Mouse (Mus musculus) frontal cortex, adult 2 months (tissue): Measurements from ENCODE around the gene Elk4. TPM values are rescaled to one million over a fixed set of nuclear protein-coding genes. Genes with fewer than 3 reads are reported as not detected.

ENCODE experiments used
- DNase-seq, 2 experiments: peaks; one replicate each; pipeline ENCODE4 v3.0.0; 2022; ENCODE audit warnings: low spot score in 1 of 2; ENCODE audit errors: extremely low spot score in 1 of 2
- polyA plus RNA-seq: library from polyadenylated mRNA; depleted of rRNA; stranded (reverse); fragments of >200 nt; gene quantifications from 2 replicates; pipeline ENCODE4 v1.2.3, GENCODE M21; 2012

Elk4 gene
- polyA plus RNA-seq, 1 experiment, result 23.2 TPM

DNA sequence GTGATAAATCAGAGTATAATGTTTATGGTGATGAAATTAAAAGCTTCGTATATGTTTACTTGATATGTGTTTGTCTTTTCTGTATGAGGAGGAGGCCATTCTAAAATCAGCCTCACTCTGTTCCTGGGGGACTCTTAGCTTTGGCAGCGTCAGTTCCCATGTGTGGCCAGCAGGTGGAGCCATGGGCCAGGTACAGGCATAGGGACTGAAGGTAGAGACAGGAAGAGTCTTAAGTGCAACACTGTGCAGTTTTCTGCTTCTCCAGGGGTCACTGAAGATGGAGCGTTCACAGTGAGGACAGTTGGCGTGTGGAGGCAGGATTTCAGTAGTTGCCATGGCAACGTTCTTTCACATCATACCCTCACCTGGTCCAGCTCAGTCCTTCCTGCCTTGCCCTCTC is 24.5 kb upstream of the Elk4 start:
- DNase-seq, result peak; percentile 20 to 92

DNA sequence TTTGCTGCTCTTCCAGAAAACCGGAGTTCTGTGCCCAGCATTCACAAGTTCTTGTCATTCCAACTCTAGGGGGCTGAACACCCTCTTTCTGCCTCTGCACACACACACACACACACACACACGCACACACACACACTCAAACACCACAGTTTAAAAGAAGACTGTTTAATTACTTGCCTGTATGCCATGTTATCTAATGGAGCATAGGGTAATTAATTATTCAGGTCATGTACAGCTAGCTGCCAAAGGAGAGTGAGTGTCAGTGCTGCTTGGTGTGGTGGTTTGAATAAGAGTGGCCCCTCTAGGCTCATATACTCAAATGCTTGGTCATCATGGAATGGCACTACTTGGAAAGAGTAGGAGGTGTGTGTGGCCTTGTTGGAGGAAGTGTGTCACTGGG is 23.6 kb upstream of the Elk4 start:
- DNase-seq, result no peak

DNA sequence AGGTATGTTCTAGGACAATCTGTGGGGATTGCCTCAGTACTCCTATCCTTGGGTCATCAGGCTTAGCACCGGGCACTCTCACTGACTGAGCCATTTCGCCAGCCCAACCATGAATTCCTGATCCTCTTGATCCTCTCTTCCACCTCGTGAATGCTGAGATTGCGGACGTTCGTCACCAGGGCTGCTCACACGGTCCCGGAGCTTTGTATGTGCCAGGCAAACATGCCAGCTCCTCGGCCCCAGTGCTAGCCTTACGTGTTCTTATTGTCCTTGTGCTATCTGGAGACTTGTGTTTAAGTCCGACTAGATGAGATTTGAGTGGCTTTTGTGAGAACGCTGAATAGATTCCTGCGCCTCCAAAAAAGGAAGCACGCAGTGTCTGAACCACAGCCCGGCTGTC is 20.0 kb upstream of the Elk4 start:
- no peak for DNase-seq

DNA sequence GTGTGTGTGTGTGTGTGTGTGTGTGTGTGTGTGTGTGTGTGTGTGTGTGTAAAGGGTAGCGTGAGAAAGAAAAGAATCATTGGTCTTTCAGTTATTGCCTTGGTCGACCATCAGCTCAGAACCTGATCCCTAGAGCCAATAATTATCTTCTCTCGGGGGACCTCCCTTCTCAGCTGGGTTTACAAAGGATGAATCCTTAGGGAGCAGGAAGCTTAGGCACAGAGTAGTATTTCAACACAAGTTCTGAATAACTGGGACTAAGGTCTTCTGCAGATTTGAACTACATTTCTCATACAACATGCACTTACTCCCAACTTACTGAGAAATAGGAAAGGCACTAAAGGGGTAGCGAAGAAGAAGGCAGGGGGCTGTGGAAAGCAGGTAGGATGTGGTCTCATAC is 17.9 kb upstream of the Elk4 start:
- DNase-seq, result no peak

DNA sequence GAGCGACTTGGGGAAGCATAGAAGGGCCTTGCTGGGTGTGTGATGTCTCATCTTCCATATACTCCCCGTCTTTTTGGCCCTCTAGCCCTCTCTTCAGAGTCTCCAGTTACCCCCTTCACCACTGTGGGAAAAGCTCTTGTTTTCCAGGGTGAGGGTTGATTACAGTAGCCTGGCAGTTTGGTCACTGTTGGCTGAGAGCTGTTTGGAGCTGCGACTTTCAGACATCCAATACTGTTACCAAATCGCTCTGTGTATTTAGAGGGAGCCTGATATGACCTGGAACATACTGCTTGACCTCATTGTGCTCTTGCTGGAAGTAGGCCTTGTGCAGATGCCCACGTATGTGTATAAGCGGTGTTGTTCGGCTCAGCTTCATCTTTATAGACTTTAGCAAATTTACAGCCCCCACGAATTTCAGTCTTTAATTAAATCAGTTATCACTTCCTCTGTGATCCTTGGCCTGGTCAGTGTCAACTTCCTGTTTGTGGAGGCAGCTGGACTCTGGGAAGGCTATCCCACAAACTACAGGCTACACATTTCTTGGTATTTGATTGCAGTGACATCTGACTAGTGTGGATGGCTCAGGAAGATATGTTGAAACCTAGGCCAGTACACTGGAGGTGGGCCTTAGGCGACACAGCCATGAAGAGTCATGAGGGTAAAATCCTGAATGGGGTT is 17.2 kb upstream of the Elk4 start:
- no peak for DNase-seq

DNA sequence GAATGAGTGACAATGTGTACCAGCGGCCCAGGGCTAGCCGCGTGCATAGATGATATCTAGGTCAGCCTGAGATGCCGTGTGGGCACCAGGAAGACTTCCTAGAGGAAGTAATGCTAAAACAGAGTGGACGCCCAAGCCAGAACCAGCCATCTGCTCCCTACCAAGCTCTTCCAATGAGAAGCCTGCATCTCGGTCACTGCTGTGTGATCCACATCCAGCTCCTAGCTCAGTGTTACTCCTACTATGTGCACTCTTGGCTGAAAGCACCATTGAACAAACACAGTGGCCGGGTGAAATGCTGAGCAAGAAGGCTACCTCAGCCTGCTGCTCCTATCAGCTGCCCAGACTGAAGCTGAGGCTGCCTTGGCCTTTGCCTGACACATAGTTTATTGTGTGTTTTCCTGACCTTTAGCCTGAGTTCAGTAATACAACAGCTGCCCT is 14.8 kb upstream of the Elk4 start:
- DNase-seq, result no peak

DNA sequence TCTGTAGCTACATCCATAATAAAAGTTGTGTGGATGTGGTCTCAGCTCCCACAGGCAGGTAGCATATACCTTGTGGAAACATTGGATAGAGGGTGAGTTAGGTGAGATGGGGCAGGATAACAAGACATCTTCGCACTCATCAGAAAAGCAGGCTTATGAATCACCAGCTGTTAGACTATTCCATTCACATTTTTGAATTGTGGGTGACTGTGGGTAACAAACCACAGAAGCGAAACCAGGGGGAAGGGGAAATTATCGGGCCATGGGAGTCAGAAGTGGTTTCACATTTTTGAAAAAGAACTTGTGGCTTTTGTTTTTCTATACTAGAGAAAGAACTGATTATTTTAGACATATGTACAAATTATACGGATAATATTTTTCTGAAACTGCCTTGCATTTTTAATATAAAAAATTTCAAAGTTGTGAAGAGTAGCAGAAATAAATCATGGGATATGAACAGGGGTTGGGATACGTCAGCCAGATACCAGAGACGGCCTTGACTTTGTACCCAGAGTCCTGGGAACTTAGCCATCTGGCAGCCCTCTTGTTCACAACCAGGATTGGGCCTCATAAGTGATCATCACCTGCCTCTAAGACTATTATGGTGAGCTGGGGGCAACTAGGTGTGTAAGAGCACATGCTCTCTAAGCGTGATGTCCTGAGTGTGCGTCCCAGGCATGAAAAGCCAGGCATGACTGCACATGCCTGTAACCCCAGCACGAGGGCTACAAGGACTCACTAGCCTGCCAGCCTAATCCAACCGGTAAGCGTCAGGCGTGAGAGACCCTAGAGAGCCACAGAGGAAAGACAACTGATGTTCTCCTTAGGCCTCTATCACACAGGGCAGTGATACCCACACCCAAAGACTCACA is 14.0 kb upstream of the Elk4 start:
- no peak for DNase-seq

DNA sequence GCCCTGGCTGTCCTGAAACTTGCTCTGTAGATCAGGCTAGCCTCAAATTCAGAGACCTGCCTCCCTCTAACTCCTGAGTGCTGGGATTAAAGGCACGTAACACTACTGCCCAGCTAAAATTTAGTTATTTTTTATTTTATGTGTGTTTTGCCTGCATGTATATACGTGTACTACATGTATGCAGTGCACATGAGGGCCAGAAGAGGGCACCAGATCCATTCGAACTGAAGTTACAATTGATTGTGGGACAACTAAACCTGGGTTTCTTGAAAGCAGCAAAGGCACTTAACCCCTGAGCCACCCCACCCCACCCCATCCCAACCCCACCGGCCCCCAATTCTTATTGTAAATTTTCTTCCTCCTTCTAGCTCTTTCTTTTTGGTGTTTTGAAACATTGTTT is 12.3 kb upstream of the Elk4 start:
- peak in 1 of 2 experiments; percentile 76 for DNase-seq

DNA sequence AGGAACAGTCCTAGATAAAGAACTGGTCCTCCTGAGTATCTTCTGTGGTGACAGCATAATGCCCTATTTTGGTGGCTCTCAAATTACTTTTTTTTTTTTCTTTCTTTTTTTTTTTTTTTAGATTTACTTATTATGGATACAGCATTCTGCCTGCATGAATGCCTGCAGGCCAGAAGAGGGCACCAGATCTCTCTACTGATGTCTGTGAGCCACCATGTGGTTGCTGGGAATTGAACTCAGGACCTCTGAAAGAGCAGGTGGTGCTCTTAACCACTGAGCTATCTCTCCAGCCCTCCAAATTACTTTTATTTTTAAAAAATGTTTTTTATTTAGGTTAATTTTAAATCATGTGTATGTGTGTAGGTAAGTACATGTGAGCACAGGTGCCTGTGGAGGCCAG is 6.9 kb upstream of the Elk4 start:
- no peak for DNase-seq

DNA sequence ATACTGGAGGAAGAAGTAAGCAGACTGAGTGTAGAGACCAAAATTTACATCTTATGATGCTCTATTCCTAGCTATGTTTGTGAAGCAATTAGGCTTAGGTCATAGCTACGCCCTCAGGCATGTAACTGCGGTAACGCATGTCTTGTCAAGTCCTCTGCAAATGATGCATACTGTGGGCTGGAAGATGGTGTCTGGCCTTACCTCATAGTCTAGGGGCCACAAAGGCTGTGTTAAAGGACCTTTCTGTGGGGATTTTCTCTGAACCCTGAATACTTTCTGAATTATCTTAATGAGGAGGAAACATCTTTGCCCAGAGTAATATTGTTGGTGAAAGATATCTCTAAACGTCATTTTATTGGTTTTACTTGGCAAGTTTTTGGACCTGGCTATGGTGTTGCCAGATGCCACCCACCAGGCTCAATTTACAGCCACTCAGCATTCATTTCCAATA is 5.5 kb upstream of the Elk4 start:
- no peak for DNase-seq

DNA sequence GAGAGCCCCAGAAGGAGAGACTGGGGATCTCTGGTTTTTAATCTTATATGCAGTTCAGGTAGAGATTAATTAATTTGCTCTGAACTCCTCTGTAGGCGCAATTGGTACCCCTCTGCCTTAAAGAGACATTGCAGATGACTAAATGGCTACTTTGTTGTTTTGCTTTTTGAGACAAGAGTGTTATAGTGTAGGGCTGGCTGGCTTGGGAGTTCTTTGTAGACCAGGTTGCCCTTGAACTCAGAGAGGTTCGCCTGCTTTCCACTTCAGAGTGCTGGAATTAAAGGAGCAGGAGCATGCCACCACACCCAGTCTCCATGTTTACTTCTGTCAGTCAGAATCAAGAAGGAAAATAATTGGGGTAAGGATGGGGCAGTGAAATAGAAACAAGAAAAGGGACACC is 4.3 kb upstream of the Elk4 start:
- no peak for DNase-seq

DNA sequence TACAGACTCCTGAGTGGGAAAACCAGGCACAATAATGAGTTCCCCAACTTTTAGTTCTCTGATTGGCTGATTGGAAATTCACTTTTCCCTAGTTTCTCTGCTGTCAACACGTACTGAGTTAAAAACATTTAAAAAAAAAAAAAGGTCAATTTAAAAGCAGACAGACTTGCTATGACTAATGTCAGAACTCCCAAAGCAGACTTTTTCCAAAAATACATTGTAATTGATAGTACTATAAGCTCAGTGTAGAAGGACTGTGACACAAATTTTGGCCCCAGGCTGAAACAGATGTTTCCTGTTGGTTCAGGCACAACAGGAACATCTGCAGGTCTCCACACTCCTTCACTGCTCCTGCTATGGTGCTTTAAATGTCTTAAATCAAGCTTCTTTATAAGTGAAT is 3.6 kb upstream of the Elk4 start:
- DNase-seq, result no peak

DNA sequence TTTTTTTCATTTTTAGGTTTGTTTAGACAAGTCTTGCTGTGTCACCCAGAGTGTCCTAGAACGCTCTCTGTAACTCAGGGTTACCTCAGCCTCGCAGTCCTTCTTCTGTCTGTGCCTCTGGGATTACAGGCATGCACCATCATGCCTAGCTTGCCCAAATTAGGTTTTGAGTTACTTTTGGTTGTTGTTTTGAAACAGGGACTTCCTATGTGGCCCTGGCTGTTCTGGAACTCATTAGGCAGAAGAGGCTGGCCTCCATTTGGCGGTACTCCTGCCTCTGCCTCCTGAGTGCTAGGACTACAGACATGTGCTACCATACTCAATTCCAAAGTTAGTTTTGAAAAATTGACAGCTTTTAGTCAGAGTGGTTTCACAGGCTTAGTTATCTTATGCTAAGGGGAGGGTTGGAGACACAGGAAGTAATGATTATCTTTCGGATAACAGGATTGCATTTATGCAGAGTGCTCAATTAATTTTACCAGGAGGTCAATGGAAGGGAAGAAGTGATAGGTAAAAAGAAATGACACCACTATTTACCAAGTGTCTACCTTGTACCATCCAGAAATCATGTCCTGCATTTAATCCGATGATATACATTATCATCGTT is 2.7 kb upstream of the Elk4 start:
- DNase-seq, result no peak

DNA sequence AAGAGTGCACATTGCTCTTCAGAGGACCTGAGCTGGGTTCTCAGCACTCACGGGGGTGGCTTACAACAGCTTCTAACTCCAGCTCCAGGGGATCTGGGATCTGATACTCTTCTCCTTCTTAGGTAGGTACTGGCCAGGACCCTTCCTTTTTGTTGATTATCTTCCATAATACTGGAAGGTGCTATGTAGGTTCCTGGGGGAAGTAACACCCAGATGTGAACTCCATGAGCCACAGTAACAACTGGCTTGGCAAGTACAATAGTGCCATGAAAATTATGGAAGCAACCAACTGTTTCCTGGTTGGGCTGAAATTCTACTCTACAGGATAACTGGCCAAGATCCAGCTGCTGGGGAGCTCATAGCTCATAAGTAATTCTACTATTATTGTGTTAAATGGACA is 1.9 kb upstream of the Elk4 start:
- no peak for DNase-seq

DNA sequence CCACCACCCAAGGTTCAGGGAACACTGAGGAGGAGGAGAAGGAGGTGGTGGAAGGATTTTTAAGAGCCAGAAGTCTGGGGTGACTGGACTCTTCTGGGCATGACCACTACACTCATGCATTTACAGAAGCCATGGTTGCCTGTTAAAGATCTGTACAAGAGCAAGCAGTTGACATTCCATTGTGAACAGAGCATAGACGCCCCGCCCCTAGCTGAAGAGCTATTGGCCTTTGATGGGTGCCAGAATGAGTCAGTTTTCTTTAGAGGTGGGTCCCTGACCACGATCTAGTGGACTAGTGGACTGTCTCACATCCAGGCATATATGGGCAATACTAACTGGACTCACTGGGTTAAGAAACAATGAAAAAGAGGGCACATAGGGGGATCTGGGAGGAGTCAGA is 1.4 kb upstream of the Elk4 start:
- DNase-seq, result no peak

DNA sequence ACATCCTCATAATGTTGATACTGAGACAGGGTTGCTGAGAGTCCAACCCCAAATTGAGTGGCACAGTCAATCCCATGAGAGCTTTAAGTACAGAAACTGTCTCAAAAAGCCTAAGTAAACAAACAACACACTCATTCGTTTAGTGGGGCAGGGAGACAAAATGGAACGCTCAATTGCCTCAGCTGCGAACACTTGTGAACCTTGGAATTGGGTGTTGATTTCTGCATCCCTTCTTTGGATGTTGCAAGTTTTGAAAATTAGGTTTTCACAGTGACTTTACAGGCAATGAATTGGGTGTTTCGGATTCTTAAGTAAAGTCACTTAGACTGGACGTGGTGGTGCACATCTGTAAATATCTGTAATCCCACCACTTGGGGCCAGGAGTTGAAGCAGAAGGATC is 686 bp upstream of the Elk4 start:
- DNase-seq, result no peak

DNA sequence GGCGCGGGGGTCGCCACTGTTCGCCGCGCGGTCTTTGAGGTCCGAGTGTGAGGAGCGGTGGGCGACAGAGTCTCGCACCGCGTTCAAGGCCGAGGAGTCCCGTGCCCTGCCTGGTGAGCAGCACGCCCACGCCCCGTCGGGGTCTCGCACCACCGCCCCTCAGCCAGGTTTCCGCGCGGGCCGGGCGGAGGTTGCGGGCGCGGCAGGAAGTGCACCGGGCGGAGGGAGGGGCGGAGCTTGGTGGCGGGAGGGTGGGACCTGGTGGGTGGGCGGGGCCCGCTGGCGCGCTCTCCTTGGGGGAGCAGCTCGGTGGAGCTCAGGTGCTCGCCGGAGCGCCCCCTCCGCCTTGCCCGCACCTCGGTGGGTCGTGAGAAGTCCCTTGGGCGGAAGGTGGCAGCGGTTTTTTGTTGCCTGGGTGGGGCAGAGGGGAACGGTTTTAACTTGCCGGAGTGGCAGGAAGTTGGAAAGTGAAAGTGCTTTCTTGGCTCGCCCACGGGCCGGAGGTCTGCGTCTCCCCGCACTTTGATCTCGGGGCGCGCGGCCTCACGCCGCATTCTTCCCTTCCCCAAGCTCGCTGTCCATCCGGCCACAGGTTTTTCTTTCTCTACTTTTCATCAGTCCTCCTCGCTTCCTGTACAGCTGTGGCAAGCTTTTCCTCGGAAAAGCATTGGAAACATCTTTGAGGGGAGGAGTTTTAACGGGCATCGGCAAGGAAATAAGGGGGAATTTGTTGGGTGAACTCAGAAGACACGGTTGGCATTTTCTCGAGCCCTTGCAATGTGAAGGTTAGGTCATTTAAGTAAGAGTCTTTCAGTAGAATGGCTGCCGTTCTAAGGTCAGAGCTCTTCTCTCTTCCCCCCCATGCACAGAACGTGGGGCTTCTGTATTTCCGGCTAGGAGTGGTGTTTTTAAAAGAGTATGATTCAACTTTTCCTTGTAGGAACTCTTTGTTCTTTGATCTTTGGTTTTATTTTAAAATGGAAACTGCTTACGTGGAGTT is 721 bp downstream of the Elk4 start:
- peak in 1 of 2 experiments; percentile 78 for DNase-seq

DNA sequence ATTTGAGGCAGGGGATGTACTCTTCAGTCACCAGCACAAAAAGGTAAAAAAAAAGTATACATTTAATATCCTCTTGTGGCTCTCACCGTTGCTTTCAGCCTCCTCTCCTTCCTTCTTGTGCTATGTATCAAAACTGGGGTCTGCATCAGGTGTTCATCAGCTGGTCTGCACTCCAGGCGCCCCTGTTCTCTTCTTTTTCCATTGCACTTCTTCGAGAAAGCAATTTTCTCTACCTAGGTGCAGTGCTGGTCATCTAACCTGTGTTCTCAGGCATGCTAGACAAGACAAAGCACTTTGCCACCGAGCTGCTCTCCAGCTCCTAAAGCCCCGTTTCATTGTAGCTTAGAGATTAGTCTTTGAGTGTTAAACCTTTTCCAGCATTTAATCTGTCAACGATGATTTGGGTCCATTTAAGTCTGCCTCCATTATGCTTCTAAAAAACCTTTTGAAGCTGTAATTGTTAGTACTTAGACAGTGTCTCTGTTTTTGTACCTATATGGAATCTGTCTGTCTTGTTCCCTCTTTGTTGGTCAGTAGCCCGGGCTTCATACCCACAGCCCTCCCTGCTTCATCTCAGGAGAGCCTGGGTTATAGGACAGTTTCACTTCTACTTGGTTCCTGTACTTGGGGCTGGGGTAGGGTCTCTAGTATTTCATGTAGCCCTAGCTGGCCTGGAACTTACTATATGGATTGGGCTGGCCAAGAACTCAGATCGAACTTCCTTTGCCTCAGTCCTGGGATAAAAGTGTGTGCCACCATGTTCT is 1.7 kb downstream of the Elk4 start:
- DNase-seq, result no peak

DNA sequence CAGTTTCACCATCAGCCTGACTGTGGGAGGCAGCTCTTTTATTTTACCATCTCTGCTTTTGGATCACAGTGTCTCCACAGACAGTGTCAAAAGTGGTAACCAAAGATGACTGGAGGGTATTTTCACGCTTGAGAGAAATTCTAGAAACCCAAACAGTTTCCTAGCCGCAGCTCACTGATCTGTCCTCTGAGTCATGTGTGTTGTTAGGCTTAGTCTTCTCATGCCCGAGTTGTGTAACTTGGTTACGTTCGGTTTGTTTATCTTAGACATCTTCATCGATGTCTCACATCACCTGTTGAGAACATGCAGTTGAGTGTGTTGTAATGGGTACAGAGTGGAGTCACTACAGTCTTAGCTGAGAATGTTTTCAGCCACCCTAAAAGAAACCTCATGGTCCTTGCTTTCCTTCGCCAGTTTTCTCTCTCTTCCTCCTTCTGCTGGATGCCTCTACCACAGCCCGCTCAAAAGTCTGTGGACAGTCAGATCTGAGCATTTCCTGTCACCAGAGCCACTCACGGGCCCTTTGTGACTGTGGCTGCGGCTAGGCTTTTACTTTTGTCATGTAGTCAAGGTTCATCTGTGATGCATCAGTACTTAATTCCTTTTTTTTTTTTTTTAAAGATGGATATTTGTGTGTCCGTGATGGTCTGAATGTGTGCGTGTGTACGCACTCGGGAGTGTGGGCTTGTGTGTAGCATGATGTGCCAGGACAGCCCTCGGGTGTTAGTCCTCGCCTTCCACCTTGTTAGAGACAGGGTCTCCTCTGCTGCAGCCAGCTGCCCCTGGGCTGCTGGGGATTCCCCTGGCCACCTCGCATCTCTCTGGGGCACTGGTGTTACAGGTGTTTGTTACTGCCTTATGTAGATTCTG is 3.5 kb downstream of the Elk4 start:
- DNase-seq, result peak in 1 of 2 experiments; percentile 26
